Mouse (Mus musculus): ENCODE measurements at regions not wholly inside any gene's neighbourhood (a gene's known extent, or its start where the extent isn't known, plus 50 kb on each side); places are given as distances from the start of the nearest gene placed in this dataset.
A peak's percentile ranks its signal among the peaks of the same experiment; 100 is the strongest.

DNA sequence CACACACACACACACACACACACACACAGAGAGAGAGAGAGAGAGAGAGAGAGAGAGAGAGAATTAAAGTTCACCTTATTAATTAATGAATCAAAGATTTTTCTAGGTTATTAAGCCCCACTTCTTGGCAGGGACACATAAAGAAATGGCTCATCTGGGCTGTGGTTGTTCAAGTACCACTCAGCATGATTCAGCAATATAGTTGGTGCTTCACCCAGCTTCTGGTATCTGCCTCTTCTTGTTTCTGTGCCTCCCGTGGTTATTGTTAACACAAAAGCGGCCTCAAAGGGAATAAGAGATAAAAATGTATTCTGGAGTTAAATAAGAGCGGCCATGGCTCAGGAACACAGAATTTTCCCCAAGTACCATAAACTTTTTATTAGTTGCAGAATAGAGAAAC lies 53.9 kb upstream of the Slc22a23 start:
- no peak for TF ChIP-seq TCF12 (IDR thresholded peaks at IDR 0.05; ENCODE audit: insufficient read depth, poor library complexity, severe bottlenecking)
- Histone ChIP-seq H3K4me3 (no peak overlapping the region), H3ac (ENCODE audit: control insufficient read depth, insufficient read length) (no peak overlapping the region), H3K27me3 (ENCODE audit: control insufficient read depth, insufficient read depth, insufficient read length) (no peaks in the 10 kb centered on the region), H3K79me2 (ENCODE audit: control insufficient read depth, insufficient read depth) (no peaks in the 10 kb centered on the region), H3K4me2 (ENCODE audit: low read depth) (peak overlapping the region; percentile 70), H3K36me3 (ENCODE audit: control insufficient read depth, insufficient read depth) (no peaks in the 10 kb centered on the region)

DNA sequence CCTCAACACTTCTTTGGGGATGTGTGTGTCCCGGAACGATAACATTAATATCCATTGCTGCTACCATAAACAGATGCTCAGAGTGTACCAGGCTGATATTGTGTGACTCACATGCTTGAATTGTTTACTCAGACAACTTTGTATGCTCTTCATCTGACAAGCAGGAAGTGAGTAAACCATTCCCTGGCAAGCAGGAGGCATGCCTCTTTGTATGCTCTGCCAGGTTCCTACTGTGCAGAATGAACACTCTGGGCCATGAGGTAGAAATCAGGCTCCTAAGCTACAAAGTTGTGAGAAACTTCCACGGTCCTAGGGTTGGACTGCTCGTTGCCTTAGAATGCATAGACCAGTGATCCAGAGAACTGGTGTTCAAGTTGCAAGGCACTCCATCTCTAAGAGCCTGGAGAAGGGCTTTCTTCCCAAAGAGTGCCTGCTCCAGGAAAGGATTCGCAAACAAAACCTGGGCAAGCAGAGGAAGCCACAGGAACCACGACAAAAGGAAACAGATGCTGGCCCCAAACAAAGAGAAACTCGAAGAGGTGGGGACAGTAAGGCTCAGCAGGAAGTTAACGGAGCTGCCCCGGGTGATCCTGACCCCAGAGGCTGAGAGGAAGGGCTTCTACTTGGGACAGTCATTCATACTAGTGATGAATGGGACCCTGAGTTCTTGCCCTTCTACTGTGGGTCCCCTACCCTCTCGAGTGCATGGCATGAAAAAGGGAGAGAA lies 53.2 kb upstream of the Slc22a23 start:
- no peak overlapping the region for H3ac ChIP-seq (ENCODE audit: control insufficient read depth, insufficient read length)
- H3K27me3 ChIP-seq (ENCODE audit: control insufficient read depth, insufficient read depth, insufficient read length), result no peaks in the 10 kb centered on the region
- H3K4me3 ChIP-seq, result no peak overlapping the region
- TF ChIP-seq REST (IDR thresholded peaks at IDR 0.05; ENCODE audit: insufficient read depth, insufficient read length) (no peak), E2F4 (IDR thresholded peaks at IDR 0.05; ENCODE audit: insufficient read depth) (no peak), MYOG (IDR thresholded peaks at IDR 0.05; ENCODE audit: control insufficient read depth in 1 of 3, insufficient read depth in 1 of 3, insufficient read length in 2 of 3, low read depth in 2 of 3) (no peak), POLR2AphosphoS2 (IDR thresholded peaks at IDR 0.05; ENCODE audit: insufficient read length, low read depth) (no peak), MAX (IDR thresholded peaks at IDR 0.05; ENCODE audit: low read depth) (no peak), MYOD1 (IDR thresholded peaks at IDR 0.05; ENCODE audit: control insufficient read depth in 1 of 3, insufficient read length in 2 of 3, low read depth in 2 of 3) (no peak), USF1 (IDR thresholded peaks at IDR 0.05; ENCODE audit: low read depth) (no peak), POLR2A (IDR thresholded peaks at IDR 0.05; ENCODE audit: insufficient read length, low read depth) (no peak), TCF3 (IDR thresholded peaks at IDR 0.05; ENCODE audit: insufficient read length, low read depth) (no peak), TCF12 (IDR thresholded peaks at IDR 0.05; ENCODE audit: insufficient read depth, poor library complexity, severe bottlenecking) (no peak), SRF (IDR thresholded peaks at IDR 0.05; ENCODE audit: control insufficient read depth, insufficient read length, low read depth) (no peak), CEBPB (IDR thresholded peaks at IDR 0.05; ENCODE audit: insufficient read depth, poor library complexity, severe bottlenecking) (no peak)
- no peaks in the 10 kb centered on the region for H3K79me2 ChIP-seq (ENCODE audit: control insufficient read depth, insufficient read depth)
- peak overlapping the region; percentile 70 for H3K4me2 ChIP-seq (ENCODE audit: low read depth)
- no peaks in the 10 kb centered on the region for H3K36me3 ChIP-seq (ENCODE audit: control insufficient read depth, insufficient read depth)

DNA sequence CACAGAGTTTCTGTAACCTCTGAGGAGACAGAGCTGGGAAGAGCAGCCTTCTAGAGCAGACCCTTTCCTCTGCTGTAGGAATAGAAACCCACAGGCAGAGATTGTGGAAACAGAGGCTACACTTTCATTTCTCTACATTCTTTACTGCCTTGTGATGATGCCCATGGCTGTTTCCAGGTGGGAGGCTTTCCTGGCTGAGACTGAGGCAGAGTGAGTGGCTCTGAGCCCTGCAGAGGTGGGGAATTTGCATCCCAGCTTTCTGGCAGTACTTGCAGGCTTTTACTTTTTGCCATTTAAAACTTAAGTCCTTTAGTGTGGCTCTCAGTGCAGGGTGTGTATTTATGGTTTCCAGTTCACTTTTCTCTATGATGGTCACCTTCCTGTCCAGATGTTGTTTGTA lies 50.5 kb upstream of the Slc22a23 start:
- Histone ChIP-seq H3K36me3 (ENCODE audit: control insufficient read depth, insufficient read depth) (no peaks in the 10 kb centered on the region), H3K4me2 (ENCODE audit: low read depth) (no peak overlapping the region), H3ac (ENCODE audit: control insufficient read depth, insufficient read length) (no peak overlapping the region), H3K79me2 (ENCODE audit: control insufficient read depth, insufficient read depth) (no peaks in the 10 kb centered on the region), H3K4me3 (no peak overlapping the region), H3K27me3 (ENCODE audit: control insufficient read depth, insufficient read depth, insufficient read length) (no peaks in the 10 kb centered on the region)
- TF ChIP-seq MAX (IDR thresholded peaks at IDR 0.05; ENCODE audit: low read depth) (no peak), TCF3 (IDR thresholded peaks at IDR 0.05; ENCODE audit: insufficient read length, low read depth) (no peak), E2F4 (IDR thresholded peaks at IDR 0.05; ENCODE audit: insufficient read depth) (no peak), MYOG (IDR thresholded peaks at IDR 0.05; ENCODE audit: control insufficient read depth in 1 of 3, insufficient read depth in 1 of 3, insufficient read length in 2 of 3, low read depth in 2 of 3) (no peak), REST (IDR thresholded peaks at IDR 0.05; ENCODE audit: insufficient read depth, insufficient read length) (no peak), CEBPB (IDR thresholded peaks at IDR 0.05; ENCODE audit: insufficient read depth, poor library complexity, severe bottlenecking) (no peak), POLR2A (IDR thresholded peaks at IDR 0.05; ENCODE audit: insufficient read length, low read depth) (no peak), SRF (IDR thresholded peaks at IDR 0.05; ENCODE audit: control insufficient read depth, insufficient read length, low read depth) (no peak), TCF12 (IDR thresholded peaks at IDR 0.05; ENCODE audit: insufficient read depth, poor library complexity, severe bottlenecking) (no peak), MYOD1 (IDR thresholded peaks at IDR 0.05; ENCODE audit: control insufficient read depth in 1 of 3, insufficient read length in 2 of 3, low read depth in 2 of 3) (no peak), POLR2AphosphoS2 (IDR thresholded peaks at IDR 0.05; ENCODE audit: insufficient read length, low read depth) (no peak), USF1 (IDR thresholded peaks at IDR 0.05; ENCODE audit: low read depth) (no peak)

DNA sequence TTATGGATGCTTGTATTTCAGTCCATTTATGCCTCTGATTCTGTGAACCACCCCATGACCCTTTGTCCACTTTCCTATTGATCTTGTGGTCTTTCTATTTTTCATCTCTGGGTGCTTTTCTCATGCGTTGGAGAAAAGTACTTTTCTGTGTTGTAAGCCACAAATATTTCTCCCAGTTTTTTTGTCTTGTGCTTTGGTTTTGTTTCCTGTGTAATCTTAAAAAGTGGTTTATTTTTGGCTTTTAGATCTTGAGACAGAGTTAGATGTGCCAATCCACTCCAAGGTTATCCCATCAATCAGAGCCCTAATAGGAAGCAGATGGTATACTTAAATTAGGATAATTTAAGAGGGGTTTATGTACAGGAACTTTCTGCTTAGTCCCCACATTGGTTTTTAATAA lies 50.0 kb upstream of the Slc22a23 start:
- Histone ChIP-seq H3ac (ENCODE audit: control insufficient read depth, insufficient read length) (no peak overlapping the region), H3K79me2 (ENCODE audit: control insufficient read depth, insufficient read depth) (no peaks in the 10 kb centered on the region), H3K4me3 (no peak overlapping the region), H3K36me3 (ENCODE audit: control insufficient read depth, insufficient read depth) (no peaks in the 10 kb centered on the region), H3K4me2 (ENCODE audit: low read depth) (no peak overlapping the region), H3K27me3 (ENCODE audit: control insufficient read depth, insufficient read depth, insufficient read length) (no peaks in the 10 kb centered on the region)
- no peak for TF ChIP-seq MYOD1 (IDR thresholded peaks at IDR 0.05; ENCODE audit: control insufficient read depth in 1 of 3, insufficient read length in 2 of 3, low read depth in 2 of 3)

All from myocyte (in vitro differentiated cells).